Mouse (Mus musculus) telencephalon, adult 2 months (tissue): Measurements from ENCODE around the gene Acvrl1.

ENCODE experiments used
- DNase-seq: peaks from one replicate; pipeline ENCODE4 v3.0.0-alpha.2; 2011; ENCODE audit warnings: low read depth, low spot score

The Acvrl1 gene

GRCm38 (mm10) chr15:101170413-101170980, 42.2 kb downstream of the Acvrl1 start:
- DNase-seq: no peak

- no peak for DNase-seq
Observed at GRCm38 (mm10) chr15:101171272-101171671, 43.0 kb downstream of the Acvrl1 start.

GRCm38 (mm10) chr15:101172016-101172415, 43.7 kb downstream of the Acvrl1 start:
- DNase-seq: no peak

GRCm38 (mm10) chr15:101173421-101174211, 45.3 kb downstream of the Acvrl1 start, which contains the start of gene Acvr1b:
Gene Acvr1b (plus strand): TSS chr15:101174067.
- peak; percentile 69 for DNase-seq

GRCm38 (mm10) chr15:101174294-101175130, 46.2 kb downstream of the Acvrl1 start:
- no peak for DNase-seq

DNA sequence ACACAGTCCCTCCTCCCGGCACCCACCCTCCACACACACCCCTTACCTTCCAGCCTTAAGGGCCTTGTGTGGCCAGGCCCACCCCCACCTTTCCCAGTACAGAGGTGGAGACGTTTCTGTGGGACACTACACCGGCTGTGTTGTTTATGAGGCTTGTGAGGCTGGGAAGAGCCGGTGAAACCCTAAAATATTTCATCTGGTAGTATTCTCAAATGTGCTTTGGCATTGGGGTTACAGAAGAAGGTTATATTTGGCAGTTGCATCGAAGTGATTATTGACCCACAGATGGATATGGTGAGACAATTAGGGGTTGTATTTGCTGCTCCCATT, 46.8 kb downstream of the Acvrl1 start:
- no peak for DNase-seq

- no peak for DNase-seq
Observed at GRCm38 (mm10) chr15:101175613-101176283, 47.4 kb downstream of the Acvrl1 start.

DNA sequence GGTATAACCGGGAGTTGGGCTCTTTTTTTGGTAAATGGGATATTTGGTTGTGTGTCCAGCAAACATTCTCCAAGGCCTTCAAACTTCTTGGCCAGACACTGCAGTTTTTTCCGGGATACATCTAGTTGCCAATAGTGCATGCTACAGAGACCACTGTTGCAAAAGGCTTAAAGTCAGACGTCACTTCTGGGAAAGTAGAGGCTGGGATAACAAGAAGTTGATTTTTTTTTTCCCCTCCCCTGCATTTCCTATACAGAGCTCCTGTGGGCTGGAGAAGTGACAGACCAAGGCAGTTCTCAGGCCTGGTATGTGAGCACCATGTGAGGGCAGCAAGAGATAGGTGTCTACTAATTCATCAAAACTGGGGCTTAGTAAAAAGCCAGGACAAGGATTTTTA, 48.0 kb downstream of the Acvrl1 start:
- no peak for DNase-seq

DNA sequence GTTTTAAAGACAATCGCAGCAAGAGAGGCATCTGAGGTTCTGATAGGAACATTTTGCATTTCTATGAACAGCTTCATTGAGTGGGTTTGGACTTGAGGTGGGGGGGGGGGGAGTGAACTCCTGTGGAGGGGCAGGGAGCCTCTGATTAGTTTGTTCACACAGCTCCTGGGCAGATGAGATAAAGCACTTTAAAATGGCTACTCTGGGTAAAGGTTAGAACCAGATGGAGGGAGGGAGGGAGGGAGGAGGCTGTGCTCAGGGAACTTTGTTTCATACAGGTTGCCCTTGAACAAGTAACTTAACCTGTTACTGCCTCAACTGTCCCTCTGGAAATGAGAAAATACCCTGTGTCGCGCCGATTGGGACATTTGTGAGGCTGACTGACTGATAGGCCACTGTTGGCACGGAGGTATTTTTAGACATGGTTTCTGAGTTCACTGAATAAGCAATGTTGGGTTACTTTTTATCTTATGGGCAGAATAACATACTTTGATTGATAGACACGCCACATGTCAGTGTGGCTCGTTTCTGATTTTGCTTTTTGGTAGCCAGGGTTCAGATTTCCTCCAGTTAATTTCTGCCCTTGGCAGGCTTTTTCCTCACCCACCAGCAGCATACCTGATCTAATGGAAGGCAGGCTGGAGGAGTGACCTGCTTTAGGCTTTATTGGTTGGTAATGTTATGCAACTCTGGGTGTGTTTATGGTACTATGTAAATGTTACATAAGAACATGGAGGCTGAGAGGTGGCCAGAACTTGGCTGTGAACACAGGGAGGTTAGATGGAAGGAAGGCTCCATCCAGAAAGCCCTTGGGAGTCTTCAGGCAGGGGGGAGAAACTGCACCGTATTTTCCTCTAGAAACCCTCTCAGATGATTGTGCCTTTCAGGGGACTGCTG, 48.7 kb downstream of the Acvrl1 start:
- DNase-seq: no peak

GRCm38 (mm10) chr15:101180363-101181105, 52.2 kb downstream of the Acvrl1 start:
- no peak for DNase-seq

GRCm38 (mm10) chr15:101181106-101181466, 52.8 kb downstream of the Acvrl1 start:
- no peak for DNase-seq

- DNase-seq: no peak
Observed at GRCm38 (mm10) chr15:101181500-101181899, 53.2 kb downstream of the Acvrl1 start.

- no peak for DNase-seq
Observed at GRCm38 (mm10) chr15:101182676-101183075, 54.4 kb downstream of the Acvrl1 start.

GRCm38 (mm10) chr15:101184300-101184699, 56.0 kb downstream of the Acvrl1 start:
- DNase-seq: no peak

DNA sequence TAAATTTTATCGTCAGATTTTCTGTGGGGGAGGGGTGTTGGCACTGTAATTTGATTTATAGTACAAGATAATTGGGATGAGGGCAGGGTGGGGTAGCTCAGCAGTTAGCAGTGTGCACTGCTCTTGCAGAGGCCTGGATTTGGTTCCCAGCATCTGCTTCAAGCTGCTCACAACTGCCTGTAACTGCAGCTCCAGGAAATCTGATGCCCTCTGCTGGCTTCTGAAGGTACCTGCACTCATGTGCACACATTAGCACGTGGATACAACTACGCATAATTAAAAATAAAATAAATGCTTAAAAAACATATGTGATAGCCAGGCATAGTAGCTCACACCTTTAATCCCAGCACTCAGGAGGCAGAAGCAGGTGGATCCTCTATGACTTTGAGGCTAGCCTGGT, 57.2 kb downstream of the Acvrl1 start:
- no peak for DNase-seq

- DNase-seq: no peak
Observed at GRCm38 (mm10) chr15:101187907-101188306, 59.6 kb downstream of the Acvrl1 start.

GRCm38 (mm10) chr15:101189981-101190761, 61.8 kb downstream of the Acvrl1 start:
- no peak for DNase-seq

DNA sequence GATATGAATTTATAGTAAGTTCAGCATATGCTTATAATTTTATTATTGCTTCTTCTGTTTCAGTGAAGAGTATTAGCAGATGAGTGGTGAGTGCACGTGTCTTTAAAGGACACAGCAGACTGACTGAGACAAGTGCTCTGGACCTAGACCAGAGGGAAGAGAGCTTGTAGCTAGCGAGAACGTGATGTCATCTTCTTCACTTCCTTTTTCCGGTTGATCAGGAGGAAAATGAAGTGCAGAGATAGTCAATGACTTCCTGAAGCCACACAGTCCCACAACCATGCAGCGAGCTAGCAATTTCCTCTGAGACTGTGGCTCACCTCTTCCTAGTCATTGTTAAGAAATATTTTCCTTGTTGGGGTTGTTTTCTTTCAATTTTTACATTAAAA, 62.4 kb downstream of the Acvrl1 start:
- no peak for DNase-seq

DNA sequence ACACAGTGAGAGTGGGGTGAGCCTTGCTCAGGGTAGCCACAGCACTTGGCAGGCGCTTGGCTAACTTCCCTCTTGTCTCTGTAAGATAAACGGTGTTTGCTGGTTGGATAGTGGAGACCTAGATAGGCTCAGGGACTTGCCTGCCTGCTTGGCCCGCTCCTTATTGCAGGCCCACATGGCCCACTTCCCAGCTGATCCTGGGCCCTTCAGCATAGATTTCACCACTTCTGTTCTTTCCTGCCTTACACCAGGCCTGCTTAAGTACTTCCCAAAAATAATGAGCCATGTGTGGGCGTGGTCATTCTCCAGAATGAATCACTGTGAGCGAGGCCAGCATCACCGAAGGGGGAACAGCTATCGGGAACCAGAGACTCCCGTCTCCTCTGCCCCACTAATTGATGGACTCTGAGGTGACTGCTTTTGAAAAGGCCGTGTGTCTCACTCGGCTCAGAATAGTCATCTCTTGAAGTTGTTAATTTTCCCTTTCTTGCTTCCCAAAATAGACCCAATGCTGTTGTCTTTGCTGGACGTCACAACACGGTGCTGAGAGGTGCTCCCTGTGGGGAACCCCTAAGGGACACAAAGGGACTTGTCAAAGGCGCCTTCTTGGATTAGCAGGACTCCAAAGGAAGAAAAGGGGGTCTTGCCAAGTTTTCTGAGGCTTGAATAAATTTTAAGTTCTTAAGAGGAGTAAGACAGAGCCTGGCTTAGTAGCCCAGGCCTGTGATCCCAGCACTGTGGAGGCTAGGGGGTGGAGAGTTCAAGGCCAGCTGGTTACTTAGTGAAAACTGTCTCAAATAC, 63.3 kb downstream of the Acvrl1 start:
- DNase-seq: no peak
